Mouse (Mus musculus) kidney, adult 2 months (tissue): ENCODE data around the gene Ptn.

ENCODE experiments used
- CTCF ChIP-seq: fragments of 200-500 bp; conservative IDR thresholded peaks from 2 replicates; pipeline ENCODE4 v1.5.1; 2011; ENCODE audit warnings: low read depth, mild to moderate bottlenecking, control low read depth, low read length, moderate library complexity, mixed read lengths; ENCODE audit not compliant: insufficient read depth, insufficient read length
- POLR2A ChIP-seq: fragments of 200-500 bp; IDR thresholded peaks from one replicate; pipeline ENCODE4 v1.6.1; 2011; ENCODE audit warnings: low read depth, low read length, control low read depth

GRCm38 (mm10) chr6:36844258-36844657 is 34.2 kb upstream of the Ptn start:
- TF ChIP-seq POLR2A, result no peak
- TF ChIP-seq CTCF, result no peak
